Mouse (Mus musculus) kidney, adult 2 months (tissue): Measurements from ENCODE around the gene Nav3.

Source experiments
- CTCF ChIP-seq: fragments of 200-500 bp; conservative IDR thresholded peaks from 2 replicates; pipeline ENCODE4 v1.5.1; 2011; ENCODE audit warnings: low read depth, mild to moderate bottlenecking, control low read depth, low read length, moderate library complexity, mixed read lengths; ENCODE audit not compliant: insufficient read depth, insufficient read length
- POLR2A ChIP-seq: fragments of 200-500 bp; IDR thresholded peaks from one replicate; pipeline ENCODE4 v1.6.1; 2011; ENCODE audit warnings: low read depth, low read length, control low read depth

DNA sequence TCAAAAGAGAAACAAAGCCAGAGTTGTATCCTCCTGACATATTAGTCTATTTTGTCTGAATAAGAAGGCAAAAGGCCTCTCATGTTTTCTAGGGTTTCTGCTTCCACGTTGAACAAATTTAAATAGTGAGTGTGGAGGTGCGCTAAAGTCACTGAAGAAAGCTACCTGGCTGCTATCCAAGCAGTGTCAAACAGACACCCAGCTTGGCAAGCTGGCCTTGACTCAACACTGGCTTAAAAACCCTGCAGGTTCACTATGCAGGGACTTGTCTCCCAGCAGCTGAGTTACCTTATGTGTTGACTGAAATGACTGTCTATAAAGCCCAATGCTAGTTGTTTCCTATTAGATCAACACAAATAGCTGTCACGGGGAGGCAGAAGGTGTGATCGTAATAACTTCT, 612.3 kb downstream of the Nav3 start:
- TF ChIP-seq CTCF: no peak
- no peak for TF ChIP-seq POLR2A
